Mouse (Mus musculus) kidney, postnatal 36 days (tissue): ENCODE data around the gene 9230112D13Rik.

Experiments used
- DNase-seq, 2 experiments: peaks; one replicate each; pipeline ENCODE4 v3.0.0; 2021 to 2022; ENCODE audit warnings: mixed read lengths in 2 of 2

9230112D13Rik gene

GRCm38 (mm10) chr14:34497346-34497745 is 25.3 kb downstream of the 9230112D13Rik start:
- no peak for DNase-seq

- DNase-seq: no peak
Measured at GRCm38 (mm10) chr14:34493682-34494081, 28.9 kb downstream of the 9230112D13Rik start.

GRCm38 (mm10) chr14:34492688-34493087 is 29.9 kb downstream of the 9230112D13Rik start:
- DNase-seq: no peak

GRCm38 (mm10) chr14:34490965-34491364 is 31.6 kb downstream of the 9230112D13Rik start:
- DNase-seq: no peak

- DNase-seq: peak; percentile 48 to 69
Measured at GRCm38 (mm10) chr14:34489928-34490327, 32.7 kb downstream of the 9230112D13Rik start.

- DNase-seq: no peak
Measured at GRCm38 (mm10) chr14:34486169-34486568, 36.4 kb downstream of the 9230112D13Rik start.

- no peak for DNase-seq
Measured at GRCm38 (mm10) chr14:34483469-34484341, 38.9 kb downstream of the 9230112D13Rik start.

GRCm38 (mm10) chr14:34471591-34471990 is 51.0 kb downstream of the 9230112D13Rik start:
- no peak for DNase-seq

- no peak for DNase-seq
Measured at GRCm38 (mm10) chr14:34466291-34466690, 56.3 kb downstream of the 9230112D13Rik start.
